Comparison of ENCODE assay signal across 7 mouse cellular contexts in genomic region chr1:119308719-119309365, GRCm38 (mm10).
DNase-seq lines count a peak whose midpoint lies in the region; ATAC-seq and TF ChIP-seq lines count a peak whose summit lies in the region.

No protein-coding gene starts in this region.

- 27% methylated on average over 9 of the region's 9 CpGs for WGBS in embryonic facial prominence, embryonic 13.5 days

- no peak overlapping the region for H3K9ac ChIP-seq in embryonic facial prominence, embryonic 13.5 days

- no peak overlapping the region for H3K4me3 ChIP-seq in left cerebral cortex, adult 2 months
- no peak overlapping the region for H3K4me3 ChIP-seq in embryonic facial prominence, embryonic 13.5 days

- no peaks in the 10 kb centered on the region for H3K9me3 ChIP-seq in embryonic facial prominence, embryonic 13.5 days

- peak; percentile 43; the same call in 1 of the 2 replicates for ATAC-seq in embryonic facial prominence, embryonic 13.5 days (ENCODE audit: insufficient number of reproducible peaks, insufficient read depth, low FRiP score, low TSS enrichment, low read depth)

- no peak for DNase-seq in left cerebral cortex, adult 2 months (ENCODE audit: extremely low spot score in 1 of 2, low spot score in 2 of 2)
- no peak for DNase-seq in left cerebral cortex, adult 18-20 months (ENCODE audit: low spot score in 2 of 2)
- DNase-seq in heart, postnatal 4 days, result peak; percentile 46
- DNase-seq in lung, postnatal 36 days, result peak; percentile 51
- no peak for DNase-seq in frontal cortex, adult 2 months (ENCODE audit: extremely low spot score in 1 of 2, low spot score in 1 of 2)
- DNase-seq in spleen, adult 12 weeks (ENCODE audit: low spot score), result no peak

- H3K4me2 ChIP-seq in embryonic facial prominence, embryonic 13.5 days, result peak overlapping the region; percentile 30

- no peaks in the 10 kb centered on the region for H3K36me3 ChIP-seq in embryonic facial prominence, embryonic 13.5 days

- no peak overlapping the region for H3K27ac ChIP-seq in left cerebral cortex, adult 2 months
- H3K27ac ChIP-seq in embryonic facial prominence, embryonic 13.5 days, result peak overlapping the region; percentile 28

- H3K4me1 ChIP-seq in embryonic facial prominence, embryonic 13.5 days, result peaks cover 34% of the 10 kb centered on the region

- intact Hi-C loops in left cerebral cortex, adult 2 months (cut with DNase I), result no loop called here

- peak; percentile 10 for TF ChIP-seq CTCF in left cerebral cortex, adult 2 months (IDR thresholded peaks at IDR 0.05)

- no peaks in the 10 kb centered on the region for H3K27me3 ChIP-seq in embryonic facial prominence, embryonic 13.5 days

Comparison
In these comparisons a context has a peak if more than half of its experiments do, and no peak if none do; other contexts are left out.
1. DNase-seq: peak in heart, postnatal 4 days (single experiment) and lung, postnatal 36 days (single experiment); none in left cerebral cortex, adult 2 months (0 of 2), left cerebral cortex, adult 18-20 months (0 of 2), frontal cortex, adult 2 months (0 of 2) and spleen, adult 12 weeks (single experiment).